Mouse (Mus musculus) layer of hippocampus, postnatal 10 days (tissue): ENCODE data around the gene Gm7995. TPM values are rescaled to one million over a fixed set of nuclear protein-coding genes. Genes with fewer than 3 reads are reported as not detected.
"Not testable (repeated sequence)": the region's sequence is repeated elsewhere in the genome, so short reads cannot be mapped to it uniquely, and the experiment has no call there.

Experiments used
- DNase-seq, 2 experiments: peaks; one replicate each; pipeline ENCODE4 v3.0.0; 2021; ENCODE audit warnings: low spot score in 2 of 2
- long read RNA-seq: library from polyadenylated mRNA; stranded (forward); transcript quantifications from one replicate; pipeline ENCODE4 v2.0.0, GENCODE M21; 2023
- microRNA-seq, 2 experiments: library from miRNA; unstranded; fragments of <30 nt; microRNA quantifications; one replicate each; pipeline ENCODE4 v1.2.0; 2021
- total RNA-seq, 2 experiments: library from RNA; stranded (reverse); gene quantifications; 2 replicates each; pipeline ENCODE4 v1.2.3; 2021

Gm7995 gene
- total RNA-seq: not detected
- long read RNA-seq: 0 reads

DNA sequence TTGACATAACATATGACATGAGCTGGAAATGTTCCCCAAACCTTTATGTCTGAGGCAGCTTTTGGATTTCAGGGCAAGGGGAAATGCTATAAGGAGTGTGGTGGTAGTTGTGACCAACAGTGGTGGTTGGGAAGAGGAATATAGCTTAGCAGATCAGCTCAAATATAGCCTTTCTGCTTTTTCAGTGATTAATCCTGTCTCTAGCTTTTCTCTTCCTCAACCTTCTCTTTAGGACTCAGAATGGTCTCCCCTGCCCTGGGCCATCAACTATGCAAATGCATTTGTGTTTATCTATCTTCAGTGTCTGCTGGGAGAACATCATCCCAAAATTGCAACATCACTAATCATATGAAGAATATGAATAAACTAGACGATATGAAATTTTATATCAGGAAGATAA is at the start of gene Gm7995:
Gene Gm7995, plus strand, starts transcription at position 301 of the 400 bp plus-strand sequence.
- DNase-seq: not testable (repeated sequence)

DNA sequence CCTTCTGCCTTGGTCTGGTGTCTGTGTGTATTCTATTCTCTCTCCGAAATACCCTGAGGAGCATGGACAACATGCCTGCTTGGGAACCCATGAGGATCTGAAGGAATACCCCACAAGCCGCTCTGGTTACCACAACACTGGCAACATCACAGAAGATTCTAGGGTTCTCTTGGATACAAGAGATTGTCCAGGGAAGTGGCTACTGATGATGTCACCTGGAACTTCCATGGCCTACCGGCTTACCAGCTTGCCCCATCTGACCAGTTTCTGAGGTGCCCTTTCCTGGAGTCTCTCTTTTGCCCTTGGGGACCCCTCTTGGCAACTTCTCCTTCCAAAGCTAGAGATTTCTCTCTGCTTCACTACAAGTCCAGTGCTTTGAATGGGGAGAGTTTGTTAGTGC is 12.8 kb upstream of the Gm7995 start, which contains the start of gene Gm9611:
Gene Gm9611, minus strand, starts transcription at position 101 of the 400 bp plus-strand sequence.
- not testable (repeated sequence) for DNase-seq

Small RNA genes lying within 50 kb of the gene (microRNA-seq; reads per million reads assigned to microRNA genes)
- gene Gm25208 (0 reads per million in 2 experiments), gene Gm25892 (0 reads per million in 2 experiments)

Other genes starting within 250 kb of the Gm7995 start
- gene Gm7951, start 192.8 kb upstream of the Gm7995 start, total RNA-seq: not detected
- not detected for gene Gm17027, start 147.6 kb upstream of the Gm7995 start, total RNA-seq
- 1 to 10 TPM; 2.5 to 3.3 TPM for gene Gm3573, start 119.4 kb upstream of the Gm7995 start, total RNA-seq
- gene Gm17026, start 50.2 kb upstream of the Gm7995 start, total RNA-seq: not detected
- not detected for gene Gm9611, start 12.9 kb upstream of the Gm7995 start, total RNA-seq
- gene Gm8005, start 129.5 kb downstream of the Gm7995 start, total RNA-seq: not detected
- not detected for gene Gm8011, start 153.7 kb downstream of the Gm7995 start, total RNA-seq
- gene Gm8020, start 192.1 kb downstream of the Gm7995 start, total RNA-seq: not detected
- gene Gm8024, start 214.1 kb downstream of the Gm7995 start, total RNA-seq: not detected